Mouse (Mus musculus) embryo, embryonic 11 days (tissue): ENCODE measurements at regions not wholly inside any gene's neighbourhood (a gene's known extent, or its start where the extent isn't known, plus 50 kb on each side); places are given as distances from the start of the nearest gene placed in this dataset.

Experiments used
- DNase-seq: peaks from one replicate; pipeline ENCODE4 v3.0.0-alpha.2; 2015

- DNase-seq = no peak
Observed at GRCm38 (mm10) chr15:34775714-34776113, 418.0 kb upstream of the 9430069I07Rik start.

DNA sequence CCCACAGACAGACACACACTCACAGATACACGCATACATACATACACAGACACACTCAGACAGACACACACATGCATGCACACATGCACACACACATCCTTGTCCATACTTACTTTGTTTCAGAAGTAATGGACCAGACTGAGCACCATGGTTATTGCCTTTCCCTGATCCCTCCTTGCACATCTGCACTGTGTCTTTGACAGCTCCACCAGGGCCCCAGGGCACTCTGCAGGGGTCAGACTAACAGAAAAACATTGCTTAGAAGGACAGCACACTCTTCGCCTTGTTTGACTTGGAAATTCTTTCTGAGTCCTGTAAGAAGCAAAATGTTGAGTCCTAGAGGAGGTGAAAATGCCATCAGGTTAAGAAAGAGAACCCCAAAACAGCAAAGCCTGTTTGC is 394.1 kb upstream of the 9430069I07Rik start:
- DNase-seq = peak; percentile 26

DNA sequence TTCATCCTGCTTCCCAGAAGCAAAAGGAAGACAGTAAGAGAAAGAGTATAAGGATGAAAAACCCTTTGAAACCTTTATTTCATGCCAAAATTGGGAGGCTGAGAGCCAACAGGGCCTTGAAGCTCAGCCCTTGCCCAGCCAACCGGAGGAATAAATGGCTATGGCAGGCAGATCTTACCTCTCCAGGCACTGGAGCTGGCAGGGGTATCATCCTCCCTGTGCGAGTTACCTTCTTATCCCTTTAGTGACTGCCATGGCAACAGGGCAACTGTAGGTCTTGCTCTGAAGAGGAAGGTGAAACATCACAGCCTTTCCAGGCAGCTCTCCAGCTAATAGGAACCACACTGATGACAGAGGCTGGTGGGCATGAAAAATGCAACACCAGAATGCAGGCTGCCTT is 393.3 kb upstream of the 9430069I07Rik start:
- DNase-seq = no peak

DNA sequence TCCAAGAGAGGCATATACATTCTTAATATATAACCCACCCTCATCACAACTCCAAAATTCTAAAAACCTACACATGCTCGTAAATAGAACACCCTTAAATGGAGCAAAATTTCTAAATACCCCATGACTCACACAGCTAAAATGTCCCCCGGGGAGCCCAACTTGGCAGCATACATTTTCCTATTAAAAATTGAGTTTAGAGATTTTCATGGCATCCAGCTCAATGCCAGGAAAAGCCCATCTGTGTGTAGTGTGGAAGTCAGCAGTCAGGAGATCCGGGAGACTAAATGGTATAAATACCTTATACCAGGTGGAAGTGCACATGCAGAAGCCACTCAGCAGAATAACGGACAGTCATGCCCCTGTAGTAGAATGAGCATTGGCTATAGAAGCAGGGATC is 389.4 kb upstream of the 9430069I07Rik start:
- DNase-seq = no peak

GRCm38 (mm10) chr15:34743130-34743782 is 385.6 kb upstream of the 9430069I07Rik start:
- peak; percentile 52 for DNase-seq

DNA sequence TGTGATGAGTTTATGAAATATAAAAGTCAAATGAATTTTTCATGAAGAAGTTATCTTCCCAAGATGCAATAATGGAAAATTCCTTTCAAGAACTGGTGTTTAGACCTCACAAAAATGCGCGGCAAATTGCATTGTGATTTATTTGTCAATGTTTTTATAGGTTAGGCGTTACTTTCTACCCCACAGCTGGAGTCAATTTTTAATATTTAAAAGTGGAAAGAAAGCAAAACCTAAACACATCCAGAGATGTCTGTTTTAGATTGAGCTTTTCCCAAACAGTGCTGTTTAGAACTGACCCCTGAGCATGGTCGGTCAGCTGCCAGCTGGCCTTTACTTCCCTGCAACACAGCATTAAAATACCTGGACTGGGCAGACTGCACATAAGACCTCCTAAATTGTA is 383.8 kb upstream of the 9430069I07Rik start:
- DNase-seq = no peak
